Mouse (Mus musculus) spleen, adult 2 months (tissue): ENCODE data around the gene Usp36.

Experiments
- CTCF ChIP-seq: fragments of 200-500 bp; IDR thresholded peaks from 2 replicates; pipeline ENCODE4 v1.5.1; 2011; ENCODE audit warnings: mild to moderate bottlenecking, inconsistent platforms; ENCODE audit not compliant: insufficient read depth, insufficient read length, insufficient replicate concordance; ENCODE audit errors: extremely low read depth
- POLR2A ChIP-seq: fragments of 200-500 bp; IDR thresholded peaks from 2 replicates; pipeline ENCODE4 v1.6.1; 2011; ENCODE audit warnings: low read depth, low read length, inconsistent platforms

GRCm38 (mm10) chr11:118266666-118267046 is 23.4 kb downstream of the Usp36 start:
- TF ChIP-seq CTCF = no peak
- TF ChIP-seq POLR2A = no peak
